Mouse (Mus musculus) embryonic fibroblast, embryonic 13.5 days (primary cell): ENCODE results near the gene Rasl2-9. TPM values are rescaled to one million over a fixed set of nuclear protein-coding genes. Genes with fewer than 3 reads are reported as not detected.
A peak's percentile ranks its signal among the peaks of the same experiment; 100 is the strongest.
"Not testable (repeated sequence)": the region's sequence is repeated elsewhere in the genome, so short reads cannot be mapped to it uniquely, and the experiment has no call there.

Source experiments
- H3K27ac ChIP-seq: 2 replicates; pipeline ENCODE4 v1.5.1; 2012; ENCODE audit warnings: low read length, control low read depth, inconsistent platforms; ENCODE audit not compliant: insufficient read depth
- H3K4me1 ChIP-seq: 2 replicates; pipeline ENCODE4 v1.6.1; 2011; ENCODE audit warnings: low read length; ENCODE audit not compliant: control insufficient read depth, insufficient read depth
- H3K4me3 ChIP-seq: 2 replicates; pipeline ENCODE4 v1.5.1; 2011; ENCODE audit warnings: mild to moderate bottlenecking, control low read depth, low read length; ENCODE audit not compliant: insufficient read depth
- CTCF ChIP-seq: IDR thresholded peaks from 2 replicates; pipeline ENCODE4 v1.5.1; 2011; ENCODE audit warnings: mild to moderate bottlenecking, control low read depth, low read length, moderate library complexity, borderline replicate concordance; ENCODE audit not compliant: insufficient read depth
- POLR2A ChIP-seq: IDR thresholded peaks from 2 replicates; pipeline ENCODE4 v1.6.1; 2011; ENCODE audit warnings: low read depth, mild to moderate bottlenecking, control low read depth, low read length, moderate library complexity
- polyA plus RNA-seq: library from polyadenylated mRNA; stranded (reverse); fragments of >200 nt; gene quantifications from 2 replicates; pipeline ENCODE4 v1.2.4, GENCODE M21; 2011; ENCODE audit warnings: low read depth; ENCODE audit not compliant: missing spikeins, insufficient read length

Rasl2-9 gene
- polyA plus RNA-seq = 0.57 TPM in 1 of 2 replicates, not detected in the other

- Histone ChIP-seq H3K27ac (no peak within 1 kb of the TSS), H3K4me3 (no peak within 1 kb of the TSS), H3K4me1 (no peaks in the 10 kb centered on the region)
- TF ChIP-seq POLR2A (no peak), CTCF (peak; percentile 29; the same call in 1 of the 2 replicates)
Measured at GRCm38 (mm10) chr7:5125549-5126406, at the start of gene Rasl2-9. Gene Rasl2-9 (minus strand): TSS chr7:5125950.

- not testable (repeated sequence) for H3K4me1 ChIP-seq, H3K4me3 ChIP-seq, H3K27ac ChIP-seq
Measured at GRCm38 (mm10) chr7:5149570-5149969, 23.8 kb upstream of the Rasl2-9 start, which contains the start of gene Vmn1r55. Gene Vmn1r55 (minus strand): TSS chr7:5149670.

- H3K4me1 ChIP-seq = no peaks in the 10 kb centered on the region
- H3K4me3 ChIP-seq = no peak overlapping the region
- TF ChIP-seq POLR2A (no peak), CTCF (no peak)
- H3K27ac ChIP-seq = no peak overlapping the region
Measured at GRCm38 (mm10) chr7:5125078-5125477, 672 bp downstream of the Rasl2-9 start.

- Histone ChIP-seq H3K4me1 (no peaks in the 10 kb centered on the region), H3K4me3 (no peak within 1 kb of the TSS), H3K27ac (no peak within 1 kb of the TSS)
- TF ChIP-seq CTCF (no peak), POLR2A (no peak)
Measured at GRCm38 (mm10) chr7:5116850-5117249, 8.9 kb downstream of the Rasl2-9 start, which contains the start of gene Rfpl4. Gene Rfpl4 (minus strand): TSS chr7:5116950.

GRCm38 (mm10) chr7:5112701-5113100, 13.0 kb downstream of the Rasl2-9 start:
- H3K4me3 ChIP-seq = no peak overlapping the region
- TF ChIP-seq POLR2A (no peak), CTCF (no peak)
- H3K27ac ChIP-seq = no peak overlapping the region
- H3K4me1 ChIP-seq = no peaks in the 10 kb centered on the region

- no peak overlapping the region for H3K27ac ChIP-seq
- H3K4me1 ChIP-seq = no peaks in the 10 kb centered on the region
- no peak for TF ChIP-seq CTCF
- TF ChIP-seq POLR2A = no peak
- no peak overlapping the region for H3K4me3 ChIP-seq
Measured at GRCm38 (mm10) chr7:5109301-5109700, 16.4 kb downstream of the Rasl2-9 start.

- Histone ChIP-seq H3K4me1 (no peaks in the 10 kb centered on the region), H3K4me3 (no peak overlapping the region), H3K27ac (no peak overlapping the region)
- TF ChIP-seq CTCF (no peak), POLR2A (no peak)
Measured at GRCm38 (mm10) chr7:5108272-5108671, 17.5 kb downstream of the Rasl2-9 start.

- H3K4me1 ChIP-seq = no peaks in the 10 kb centered on the region
- H3K27ac ChIP-seq = no peak overlapping the region
- H3K4me3 ChIP-seq = no peak overlapping the region
- no peak for TF ChIP-seq CTCF
- TF ChIP-seq POLR2A = no peak
Measured at GRCm38 (mm10) chr7:5102564-5102963, 23.2 kb downstream of the Rasl2-9 start.

GRCm38 (mm10) chr7:5101066-5101663, 24.6 kb downstream of the Rasl2-9 start:
- H3K4me3 ChIP-seq = no peak overlapping the region
- TF ChIP-seq POLR2A (no peak), CTCF (no peak)
- H3K27ac ChIP-seq = no peak overlapping the region
- no peaks in the 10 kb centered on the region for H3K4me1 ChIP-seq

- no peak overlapping the region for H3K27ac ChIP-seq
- H3K4me1 ChIP-seq = no peaks in the 10 kb centered on the region
- no peak for TF ChIP-seq CTCF
- TF ChIP-seq POLR2A = no peak
- no peak overlapping the region for H3K4me3 ChIP-seq
Measured at GRCm38 (mm10) chr7:5099796-5100195, 26.0 kb downstream of the Rasl2-9 start.
